ENCODE assay signal across 14 mouse cellular contexts in the genomic region with DNA sequence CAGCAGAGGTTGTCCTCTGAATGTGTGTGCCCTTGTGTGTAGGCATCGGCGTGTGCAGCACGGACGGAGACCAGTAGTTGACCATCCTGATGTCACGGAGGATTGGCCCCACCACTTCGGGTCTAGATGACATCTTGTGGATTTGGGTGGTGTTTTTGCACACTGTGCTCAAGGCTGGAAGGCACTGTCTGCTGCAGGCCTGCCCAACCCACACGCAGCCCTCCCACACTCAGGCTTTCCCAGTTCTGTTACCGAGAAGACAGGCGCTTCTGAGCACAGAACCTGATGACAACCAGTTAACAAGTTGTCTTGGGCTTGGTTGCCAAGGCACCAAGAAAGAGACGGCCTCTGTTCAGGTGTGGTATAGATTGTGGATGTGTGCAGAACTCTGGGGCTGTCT.
A peak's percentile ranks its signal among the peaks of the same experiment; 100 is the strongest.
DNase-seq lines count a peak whose midpoint lies in the region.
"Had no signal": no experiment of that assay in that cellular context is flagged by ENCODE, and none has a peak within 500 bp of the region (broad histone marks: within the 10 kb centered on the region; RNA-seq: fewer than 3 reads in every experiment).

No protein-coding gene starts in this region.

- DNase-seq in layer of hippocampus, adult 11-12 months (ENCODE audit: low spot score) = peak; percentile 64
- DNase-seq in layer of hippocampus, postnatal 10 days (ENCODE audit: low spot score in 2 of 2) = no peak
- DNase-seq in frontal cortex, postnatal 36 days (ENCODE audit: low spot score in 2 of 2) = peak; percentile 78 to 87
- DNase-seq in left cerebral cortex, postnatal 10 days (ENCODE audit: extremely low spot score in 1 of 2, low spot score in 2 of 2) = peak; percentile 44 to 47
- DNase-seq in right cerebral cortex, postnatal 36 days (ENCODE audit: low spot score in 2 of 2) = peak; percentile 79 to 92
- no peak for DNase-seq in spleen, postnatal 14 days (ENCODE audit: low spot score in 2 of 2)
- no peak for DNase-seq in adrenal gland, adult (ENCODE audit: inconsistent age in 2 of 2, low spot score in 1 of 2)
- DNase-seq in kidney, postnatal 10 days = no peak
- DNase-seq: cerebellum, adult 9-11 months; gastrocnemius, postnatal 14 days; heart, adult 2 months; kidney, adult 2 months; kidney, postnatal 25 days; liver, embryonic 13.5 days had no signal

- intact Hi-C loops in left cerebral cortex, postnatal 10 days (cut with DNase I) = no loop called here

Comparison
In these comparisons a context has a peak if more than half of its experiments do, and no peak if none do; other contexts are left out.
1. DNase-seq: peak in layer of hippocampus, adult 11-12 months (single experiment), frontal cortex, postnatal 36 days (2 of 2), left cerebral cortex, postnatal 10 days (2 of 2) and right cerebral cortex, postnatal 36 days (2 of 2); none in layer of hippocampus, postnatal 10 days (0 of 2), spleen, postnatal 14 days (0 of 2), adrenal gland, adult (0 of 2) and kidney, postnatal 10 days (single experiment).